10 mouse cellular contexts compared by ENCODE assay signal in genomic region chr16:96468011-96468410, GRCm38 (mm10). TPM values are rescaled to one million over a fixed set of nuclear protein-coding genes. Genes with fewer than 3 reads are reported as not detected.
DNase-seq lines count a peak whose midpoint lies in the region; ATAC-seq and TF ChIP-seq lines count a peak whose summit lies in the region.
"Had no signal": no experiment of that assay in that cellular context is flagged by ENCODE, and none has a peak within 500 bp of the region (broad histone marks: within the 10 kb centered on the region; RNA-seq: fewer than 3 reads in every experiment).

No protein-coding gene starts in this region.

- DNase-seq in frontal cortex, postnatal 36 days (ENCODE audit: low spot score in 2 of 2): no peak
- DNase-seq in midbrain, embryonic 11.5 days (ENCODE audit: low spot score, missing footprints): peak; percentile 69
- no peak for DNase-seq in midbrain, embryonic 10.5 days (ENCODE audit: low spot score)
- no peak for DNase-seq in left cerebral cortex, adult 9 months (ENCODE audit: low spot score in 2 of 2)

- TF ChIP-seq CTCF in olfactory bulb, adult 2 months (IDR thresholded peaks at IDR 0.05; ENCODE audit: insufficient read depth, low read depth, low read length): no peak

- H3K9ac ChIP-seq in midbrain, embryonic 11.5 days (ENCODE audit: low read length): no peak overlapping the region
- H3K9ac ChIP-seq in hindbrain, embryonic 16.5 days (ENCODE audit: low read depth, low read length): peak overlapping the region; percentile 45
- H3K9ac ChIP-seq: heart, embryonic 13.5 days had no signal

- no peaks in the 10 kb centered on the region for H3K36me3 ChIP-seq in midbrain, embryonic 11.5 days (ENCODE audit: control insufficient read depth, insufficient read depth, low read length)
- no peaks in the 10 kb centered on the region for H3K36me3 ChIP-seq in midbrain, embryonic 10.5 days
- no peaks in the 10 kb centered on the region for H3K36me3 ChIP-seq in hindbrain, embryonic 16.5 days (ENCODE audit: control insufficient read depth, insufficient read depth, low read length)
- H3K36me3 ChIP-seq: heart, embryonic 13.5 days had no signal

- H3K4me2 ChIP-seq in midbrain, embryonic 11.5 days: no peak overlapping the region
- H3K4me2 ChIP-seq in hindbrain, embryonic 16.5 days (ENCODE audit: low read length): peak overlapping the region; percentile 58
- H3K4me2 ChIP-seq: heart, embryonic 13.5 days; liver, embryonic 11.5 days had no signal

- H3K27me3 ChIP-seq in midbrain, embryonic 11.5 days (ENCODE audit: control insufficient read depth, insufficient read depth, low read length): no peaks in the 10 kb centered on the region
- H3K27me3 ChIP-seq in midbrain, embryonic 10.5 days (ENCODE audit: low read depth, poor library complexity, severe bottlenecking): no peaks in the 10 kb centered on the region; the same call in 1 of the 2 replicates
- H3K27me3 ChIP-seq in hindbrain, embryonic 16.5 days (replicated peaks; ENCODE audit: control insufficient read depth, insufficient read depth, low read length): peaks cover 3% of the 10 kb centered on the region

- H3K4me1 ChIP-seq in midbrain, embryonic 11.5 days (ENCODE audit: control insufficient read depth, insufficient read depth, low read length): no peaks in the 10 kb centered on the region
- peaks cover 13% of the 10 kb centered on the region for H3K4me1 ChIP-seq in midbrain, embryonic 10.5 days
- H3K4me1 ChIP-seq in hindbrain, embryonic 16.5 days (ENCODE audit: control insufficient read depth, insufficient read depth, low read depth, low read length): peaks cover 24% of the 10 kb centered on the region
- peaks cover 11% of the 10 kb centered on the region; the same call in 1 of the 2 replicates for H3K4me1 ChIP-seq in olfactory bulb, adult 2 months (ENCODE audit: control insufficient read depth, insufficient read depth, low read length)

- peak; percentile 1; the same call in 1 of the 2 replicates for ATAC-seq in frontal cortex, adult (ENCODE audit: low TSS enrichment)
- ATAC-seq in midbrain, embryonic 11.5 days (ENCODE audit: low FRiP score): no peak
- no peak for ATAC-seq in hindbrain, embryonic 16.5 days

- no peak overlapping the region for H3K27ac ChIP-seq in midbrain, embryonic 11.5 days (ENCODE audit: low read depth, low read length)
- no peak overlapping the region for H3K27ac ChIP-seq in midbrain, embryonic 10.5 days (replicated peaks)
- H3K27ac ChIP-seq in hindbrain, embryonic 16.5 days (ENCODE audit: low read depth, low read length): peak overlapping the region; percentile 44
- H3K27ac ChIP-seq in olfactory bulb, adult 2 months (ENCODE audit: insufficient read depth, low read depth, low read length): peak overlapping the region; percentile 83
- H3K27ac ChIP-seq: heart, embryonic 13.5 days had no signal

- H3K4me3 ChIP-seq in midbrain, embryonic 11.5 days (ENCODE audit: low read depth, low read length): no peak overlapping the region
- H3K4me3 ChIP-seq in midbrain, embryonic 10.5 days: no peak overlapping the region
- H3K4me3 ChIP-seq in hindbrain, embryonic 16.5 days (ENCODE audit: low read length): peak overlapping the region; percentile 45
- peak overlapping the region; percentile 47 for H3K4me3 ChIP-seq in olfactory bulb, adult 2 months (ENCODE audit: insufficient read depth, low read depth, low read length)
- H3K4me3 ChIP-seq: heart, embryonic 13.5 days; megakaryocyte, embryonic 14.5 days had no signal

- 68% methylated on average over 4 of the region's 4 CpGs for WGBS in midbrain, embryonic 11.5 days
- 65% methylated on average over 4 of the region's 4 CpGs for WGBS in midbrain, embryonic 10.5 days
- whole genome bisulfite sequencing in hindbrain, embryonic 16.5 days: 52% methylated on average over 4 of the region's 4 CpGs
- 20% methylated on average over 4 of the region's 4 CpGs for WGBS in olfactory bulb, adult 2 months

- no peaks in the 10 kb centered on the region for H3K9me3 ChIP-seq in midbrain, embryonic 11.5 days (ENCODE audit: control insufficient read depth, low read length)
- H3K9me3 ChIP-seq in midbrain, embryonic 10.5 days (replicated peaks): no peaks in the 10 kb centered on the region
- no peaks in the 10 kb centered on the region for H3K9me3 ChIP-seq in hindbrain, embryonic 16.5 days (ENCODE audit: control insufficient read depth, low read length)
- H3K9me3 ChIP-seq: heart, embryonic 13.5 days; megakaryocyte, embryonic 14.5 days had no signal

- TF ChIP-seq POLR2A in olfactory bulb, adult 2 months (IDR thresholded peaks at IDR 0.05; ENCODE audit: insufficient read depth, low read depth, low read length): no peak

RNA-seq across cellular contexts. Expression of gene Pcp4, which starts 0.6 kb away (rescaled TPM):
- 3.1 and 4.0 TPM in 2 replicates for polyA plus RNA-seq in midbrain, embryonic 11.5 days (2014; fragmentation: Nextera tagmentation; extraction: Ambion mirVana)
- polyA plus RNA-seq in midbrain, embryonic 10.5 days (2016; fragmentation: Nextera tagmentation; extraction: Ambion mirVana): 0.99 and 3.4 TPM in 2 replicates
- 418 and 494 TPM in 2 replicates for polyA plus RNA-seq in hindbrain, embryonic 16.5 days (2015; fragmentation: Nextera tagmentation; extraction: Ambion mirVana)
- 1,492 TPM in 1 of 2 replicates, not detected in the other for polyA plus RNA-seq in olfactory bulb, adult 2 months (2012; ENCODE audit: insufficient read depth, insufficient read length, low replicate concordance, missing spikeins)

RNA-seq across cellular contexts. Expression of gene Itgb2l, which starts 24.6 kb away (rescaled TPM):
- polyA plus RNA-seq in midbrain, embryonic 11.5 days (2014; fragmentation: Nextera tagmentation; extraction: Ambion mirVana): not detected in 2 replicates
- not detected in 2 replicates for polyA plus RNA-seq in midbrain, embryonic 10.5 days (2016; fragmentation: Nextera tagmentation; extraction: Ambion mirVana)
- 0.09 and 0.11 TPM in 2 replicates for polyA plus RNA-seq in hindbrain, embryonic 16.5 days (2015; fragmentation: Nextera tagmentation; extraction: Ambion mirVana)
- not detected in 2 replicates for polyA plus RNA-seq in olfactory bulb, adult 2 months (2012; ENCODE audit: insufficient read depth, insufficient read length, low replicate concordance, missing spikeins)
- polyA plus RNA-seq: heart, embryonic 13.5 days had no signal

Comparison
In these comparisons a context has a peak if more than half of its experiments do, and no peak if none do; other contexts are left out.
1. H3K27ac ChIP-seq: peak in hindbrain, embryonic 16.5 days (single experiment) and olfactory bulb, adult 2 months (single experiment); none in midbrain, embryonic 11.5 days (single experiment) and midbrain, embryonic 10.5 days (single experiment).
2. H3K4me3 ChIP-seq: peak in hindbrain, embryonic 16.5 days (single experiment) and olfactory bulb, adult 2 months (single experiment); none in midbrain, embryonic 11.5 days (single experiment) and midbrain, embryonic 10.5 days (single experiment).
3. RNA of gene Pcp4, which starts 0.6 kb away (polyA plus RNA-seq): 1,492 TPM in olfactory bulb, adult 2 months and 418 to 494 TPM in hindbrain, embryonic 16.5 days; 3.1 to 4.0 TPM in midbrain, embryonic 11.5 days and 0.99 to 3.4 TPM in midbrain, embryonic 10.5 days; every median in the first group is over 10 times any median in the second.